Mouse (Mus musculus) bone marrow, adult 2 months (tissue): ENCODE measurements around the gene Spryd4. TPM values are rescaled to one million over a fixed set of nuclear protein-coding genes. Genes with fewer than 3 reads are reported as not detected.

Source experiments
- H3K27ac ChIP-seq: fragments of 200-500 bp; 2 replicates; pipeline ENCODE4 v1.5.1; 2012; ENCODE audit warnings: low read depth, mild to moderate bottlenecking, control low read depth, inconsistent platforms, low read length; ENCODE audit not compliant: control insufficient read depth, poor library complexity, insufficient read depth
- H3K4me1 ChIP-seq: fragments of 200-500 bp; 2 replicates; pipeline ENCODE4 v1.6.1; 2011; ENCODE audit warnings: low read length; ENCODE audit not compliant: control insufficient read depth, insufficient read depth
- H3K4me3 ChIP-seq: fragments of 200-500 bp; replicated peaks from 2 replicates; pipeline ENCODE3; 2011; ENCODE audit warnings: mild to moderate bottlenecking, low read depth, low read length, control low read depth; ENCODE audit not compliant: control insufficient read depth
- CTCF ChIP-seq: fragments of 200-500 bp; IDR thresholded peaks from 2 replicates; pipeline ENCODE4 v1.5.1; 2011; ENCODE audit warnings: low read length, control low read depth; ENCODE audit not compliant: control insufficient read depth, insufficient read depth
- POLR2A ChIP-seq: fragments of 200-500 bp; IDR thresholded peaks from 2 replicates; pipeline ENCODE4 v1.6.1; 2011; ENCODE audit warnings: low read depth, mild to moderate bottlenecking, control low read depth, low read length, borderline replicate concordance; ENCODE audit not compliant: control insufficient read depth
- WGBS: fragments of 180-500 bp; shearing (Covaris S2); methylation state at CpG from one replicate; pipeline ENCODE4 v1.1.7; 2018; 5-methylcytosine and 5-hydroxymethylcytosine counted together
- polyA plus RNA-seq: library from polyadenylated mRNA; stranded (reverse); fragments of >200 nt; gene quantifications from 2 replicates; pipeline ENCODE4 v1.2.4, GENCODE M21; 2011; ENCODE audit warnings: low replicate concordance; ENCODE audit not compliant: missing spikeins, insufficient read depth, insufficient read length

Gene Spryd4
- polyA plus RNA-seq, 1 experiment, result 5.1 TPM

GRCm38 (mm10) chr10:128231697-128232419 is 20.3 kb upstream of the Spryd4 start, which contains the start of gene Timeless:
TSS of gene Timeless (plus strand) at chr10:128232065.
- Histone ChIP-seq H3K4me3 (peak within 1 kb of the TSS; percentile 73), H3K4me1 (no peaks in the 10 kb centered on the region; the same call in 1 of the 2 replicates), H3K27ac (peak within 1 kb of the TSS; percentile 76)
- WGBS, result under 1% methylated on average over 58 of the region's 58 CpGs
- peak; percentile 92 for TF ChIP-seq POLR2A
- no peak for TF ChIP-seq CTCF

DNA sequence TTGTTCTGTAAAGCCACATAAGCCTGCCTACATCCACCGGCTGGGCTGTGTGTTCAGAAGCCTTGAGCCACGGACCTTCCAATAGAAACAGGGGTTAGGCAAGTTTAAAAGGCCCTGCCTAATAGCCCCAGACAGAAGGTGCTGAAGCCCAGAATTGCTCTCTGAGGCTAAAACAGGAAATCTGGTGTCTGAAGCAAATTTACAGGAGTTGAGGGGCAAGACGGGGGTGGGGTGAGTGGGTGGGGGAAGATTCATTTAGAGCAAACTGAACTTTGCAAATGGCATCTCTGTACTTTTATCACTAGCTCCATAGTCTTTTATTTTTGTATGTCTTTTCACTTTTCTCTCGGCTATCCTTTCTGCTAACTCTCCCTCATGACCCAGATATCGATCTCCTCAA is 19.5 kb upstream of the Spryd4 start:
- Histone ChIP-seq H3K4me1 (no peaks in the 10 kb centered on the region; the same call in 1 of the 2 replicates), H3K27ac (peak overlapping the region; percentile 38; the same call in 1 of the 2 replicates), H3K4me3 (no peak overlapping the region)
- TF ChIP-seq POLR2A, result no peak
- TF ChIP-seq CTCF, result no peak
- under 1% methylated on average over 5 of the region's 5 CpGs for WGBS

DNA sequence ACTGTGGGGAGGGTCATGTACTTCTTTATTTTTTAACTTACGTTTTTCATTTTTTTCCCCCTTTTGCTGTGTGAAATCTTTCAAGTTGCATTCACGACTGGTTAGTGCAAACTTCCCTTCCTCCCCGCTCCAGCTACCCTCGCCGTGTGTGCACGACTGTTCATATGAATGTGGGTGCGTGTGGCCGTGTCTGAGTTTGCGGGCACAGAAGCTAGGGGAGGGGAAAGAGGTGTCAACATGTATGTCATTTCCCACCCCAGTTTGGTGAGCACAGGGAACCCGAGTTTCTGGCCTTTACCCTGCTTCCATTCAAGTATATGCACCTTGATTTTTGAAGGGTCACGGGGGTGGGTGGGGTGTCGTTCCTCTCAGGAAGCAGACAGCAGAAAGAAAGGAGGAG is 19.0 kb upstream of the Spryd4 start:
- Histone ChIP-seq H3K27ac (peak overlapping the region; percentile 38), H3K4me3 (peak overlapping the region; percentile 24), H3K4me1 (no peaks in the 10 kb centered on the region; the same call in 1 of the 2 replicates)
- TF ChIP-seq CTCF (no peak), POLR2A (no peak)
- WGBS, result 15% methylated on average over 12 of the region's 12 CpGs

GRCm38 (mm10) chr10:128228009-128228408 is 16.4 kb upstream of the Spryd4 start:
- no peak overlapping the region for H3K27ac ChIP-seq
- WGBS, result 76% methylated on average over 8 of the region's 8 CpGs
- no peaks in the 10 kb centered on the region; the same call in 1 of the 2 replicates for H3K4me1 ChIP-seq
- H3K4me3 ChIP-seq, result no peak overlapping the region
- TF ChIP-seq CTCF, result no peak
- TF ChIP-seq POLR2A, result no peak

DNA sequence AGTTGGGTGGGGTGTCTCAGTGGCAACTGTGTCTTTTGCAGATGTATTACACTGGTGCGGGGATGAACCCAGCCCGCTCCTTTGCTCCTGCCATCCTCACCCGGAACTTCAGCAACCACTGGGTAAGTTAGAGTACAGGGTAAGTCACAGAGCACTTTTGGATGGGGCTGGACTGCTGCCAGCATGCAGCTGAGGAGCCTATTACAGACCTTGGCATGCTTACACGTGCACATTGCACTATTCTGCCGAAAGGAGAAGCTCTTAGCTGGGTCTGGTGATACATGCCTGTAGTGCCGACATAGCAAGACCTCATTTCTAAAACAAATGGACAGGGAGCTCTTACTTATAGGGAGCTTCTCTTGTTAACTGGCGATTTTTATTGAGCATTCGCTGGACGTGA is 16.0 kb upstream of the Spryd4 start:
- 68% methylated on average over 9 of the region's 9 CpGs for WGBS
- Histone ChIP-seq H3K4me1 (no peaks in the 10 kb centered on the region; the same call in 1 of the 2 replicates), H3K27ac (no peak overlapping the region), H3K4me3 (no peak overlapping the region)
- TF ChIP-seq POLR2A (no peak), CTCF (no peak)

- no peaks in the 10 kb centered on the region; the same call in 1 of the 2 replicates for H3K4me1 ChIP-seq
- TF ChIP-seq POLR2A (no peak), CTCF (no peak)
- WGBS, result 78% methylated on average over 4 of the region's 4 CpGs
- no peak within 1 kb of the TSS for H3K4me3 ChIP-seq
- H3K27ac ChIP-seq, result no peak within 1 kb of the TSS
Observed at GRCm38 (mm10) chr10:128225538-128225937, 13.9 kb upstream of the Spryd4 start, which contains the start of gene Mip. TSS of gene Mip (plus strand) at chr10:128225838.

DNA sequence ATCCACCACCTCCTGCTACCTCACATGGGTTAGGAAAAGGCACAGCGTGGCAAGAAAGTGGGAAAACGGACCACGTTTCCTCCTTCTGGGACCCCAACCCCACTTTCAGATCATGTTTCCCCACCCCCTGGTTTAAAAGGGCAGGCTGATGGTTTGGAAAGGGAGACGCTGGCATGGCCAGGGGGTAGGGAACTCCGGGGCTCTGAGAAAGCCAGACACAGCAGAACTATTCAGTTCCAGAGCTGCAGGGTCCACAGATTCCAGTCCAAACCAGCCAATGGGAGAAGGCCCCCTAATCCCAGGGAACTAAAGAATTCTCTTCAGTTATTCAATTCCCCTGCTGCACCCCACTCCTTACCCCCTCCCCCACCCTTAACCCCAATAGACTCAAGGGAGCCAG is 13.5 kb upstream of the Spryd4 start:
- 86% methylated on average over 5 of the region's 5 CpGs for WGBS

DNA sequence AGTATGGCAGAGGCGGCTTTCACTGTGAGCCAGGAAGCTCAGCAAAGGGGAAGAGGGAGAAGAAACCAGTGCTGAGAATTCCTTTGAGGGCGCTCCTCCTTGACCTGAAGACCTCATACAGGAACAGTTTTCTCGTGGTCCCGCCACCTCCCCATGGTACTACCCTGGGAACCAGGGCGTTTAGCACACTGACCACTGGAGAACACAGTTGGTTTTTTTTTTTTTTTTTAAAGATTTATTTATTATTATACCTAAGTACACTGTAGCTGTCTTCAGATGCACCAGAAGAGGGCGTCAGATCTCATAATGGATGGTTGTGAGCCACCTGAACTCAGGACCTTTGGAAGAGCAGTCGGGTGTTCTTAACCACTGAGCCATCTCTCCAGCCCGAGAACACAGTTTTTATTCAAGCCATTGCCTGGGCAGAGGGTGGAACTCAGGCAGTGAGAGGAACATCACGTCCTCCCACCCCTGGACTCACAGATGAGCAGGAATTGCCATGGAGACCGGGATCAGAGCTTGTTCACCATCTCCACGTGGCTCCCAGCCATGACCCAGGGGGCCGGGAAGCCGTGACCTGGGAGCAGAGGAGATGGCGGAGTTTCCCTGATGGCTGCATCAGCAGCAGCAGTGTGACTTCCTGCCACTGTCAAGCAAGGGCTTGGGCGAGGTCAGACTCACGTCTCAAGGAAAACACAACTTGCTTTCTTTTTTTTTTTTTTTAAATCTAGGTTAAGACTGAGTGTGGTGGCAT is 10.1 kb upstream of the Spryd4 start:
- H3K4me3 ChIP-seq, result no peak overlapping the region
- 64% methylated on average over 16 of the region's 16 CpGs for WGBS
- no peak overlapping the region for H3K27ac ChIP-seq
- no peaks in the 10 kb centered on the region; the same call in 1 of the 2 replicates for H3K4me1 ChIP-seq
- TF ChIP-seq POLR2A, result no peak
- no peak for TF ChIP-seq CTCF

More for the DNA sequence above, 13.5 kb upstream of the Spryd4 start:
- no peak overlapping the region for H3K4me3 ChIP-seq
- no peak overlapping the region for H3K27ac ChIP-seq
- no peaks in the 10 kb centered on the region for H3K4me1 ChIP-seq
- TF ChIP-seq POLR2A, result no peak
- TF ChIP-seq CTCF, result no peak
